Mouse (Mus musculus): ENCODE measurements around the gene Tnfrsf9.

- TF ChIP-seq EP300 (IDR thresholded peaks at IDR 0.05) (no peak), CTCF (IDR thresholded peaks at IDR 0.05) (no peak)
Measured at GRCm38 (mm10) chr4:150887903-150888302, 26.5 kb upstream of the Tnfrsf9 start.
